Mouse (Mus musculus) heart, postnatal 25 days (tissue): ENCODE measurements around the gene Emc9. TPM values are rescaled to one million over a fixed set of nuclear protein-coding genes. Genes with fewer than 3 reads are reported as not detected.

Experiments
- DNase-seq: peaks from one replicate; pipeline ENCODE4 v3.0.0; 2022; ENCODE audit warnings: low spot score
- intact Hi-C: fragments of 180-260 bp; cut with DNase I; formaldehyde crosslinking; loops from one replicate; pipeline ENCODE4 v1.15.1; 2025
- total RNA-seq, 2 experiments: library from RNA; stranded (reverse); gene quantifications; 2 replicates each; pipeline ENCODE4 v1.2.3; 2021

Gene Emc9
- total RNA-seq, 2 experiments from 2014 or later = 56.0 to 58.1 TPM

- no peak for DNase-seq
- intact Hi-C loops = no loop called here
Observed at GRCm38 (mm10) chr14:55567496-55567895, 17.6 kb downstream of the Emc9 start.

GRCm38 (mm10) chr14:55565748-55566147 is 19.4 kb downstream of the Emc9 start:
- DNase-seq = no peak
- intact Hi-C loops = no loop called here

GRCm38 (mm10) chr14:55563249-55563648 is 21.9 kb downstream of the Emc9 start:
- DNase-seq = no peak
- intact Hi-C loops = loop anchor here (2.0 to 5.0 kb wide), 2 partner anchors 28 to 39 kb away; partner anchors contain the start of genes Irf9, Psme2 and Rnf31

- intact Hi-C loops = loop anchor here (2.0 to 5.0 kb wide), 2 partner anchors 29 to 40 kb away; partner anchors contain the start of genes Irf9, Psme2 and Rnf31
- no peak for DNase-seq
Observed at GRCm38 (mm10) chr14:55561860-55562259, 23.2 kb downstream of the Emc9 start.

- intact Hi-C loops = loop anchor here (5.0 kb wide), 1 partner anchor 42 kb away; the partner anchor contains the start of gene Irf9
- DNase-seq = peak; percentile 97
Observed at GRCm38 (mm10) chr14:55560202-55561073, 24.7 kb downstream of the Emc9 start, which contains the start of gene A730061H03Rik. Gene A730061H03Rik (minus strand): TSS chr14:55560406.

- peak; percentile 81 for DNase-seq
- intact Hi-C loops = loop anchor here (5.0 kb wide), 1 partner anchor 43 kb away; the partner anchor contains the start of gene Irf9
Observed at GRCm38 (mm10) chr14:55559799-55560201, 25.3 kb downstream of the Emc9 start, which contains the start of gene Dcaf11. Gene Dcaf11 (plus strand): TSS chr14:55560006.

- no peak for DNase-seq
- intact Hi-C loops = no loop called here
Observed at GRCm38 (mm10) chr14:55558740-55559448, 26.2 kb downstream of the Emc9 start.

GRCm38 (mm10) chr14:55557587-55557986 is 27.5 kb downstream of the Emc9 start:
- no peak for DNase-seq
- intact Hi-C loops = loop anchor here (1.0 to 2.0 kb wide), 2 partner anchors 17 to 60 kb away; partner anchors contain the start of gene Pck2

- DNase-seq = peak; percentile 52
- intact Hi-C loops = loop anchor here (1.0 to 2.0 kb wide), 2 partner anchors 16 to 60 kb away; partner anchors contain the start of gene Pck2
Observed at GRCm38 (mm10) chr14:55557003-55557402, 28.1 kb downstream of the Emc9 start.

GRCm38 (mm10) chr14:55555788-55556187 is 29.3 kb downstream of the Emc9 start:
- intact Hi-C loops = loop anchor here (2.0 kb wide), 1 partner anchor 15 kb away; the partner anchor contains the start of gene Pck2
- no peak for DNase-seq

- intact Hi-C loops = no loop called here
- DNase-seq = no peak
Observed at GRCm38 (mm10) chr14:55554635-55555034, 30.5 kb downstream of the Emc9 start.

GRCm38 (mm10) chr14:55551794-55552193 is 33.3 kb downstream of the Emc9 start:
- intact Hi-C loops = no loop called here

GRCm38 (mm10) chr14:55551347-55551746 is 33.8 kb downstream of the Emc9 start:
- intact Hi-C loops = no loop called here
- no peak for DNase-seq

More at GRCm38 (mm10) chr14:55551794-55552193, 33.3 kb downstream of the Emc9 start:
- DNase-seq = no peak

GRCm38 (mm10) chr14:55550191-55550590 is 34.9 kb downstream of the Emc9 start:
- DNase-seq = no peak
- intact Hi-C loops = no loop called here

GRCm38 (mm10) chr14:55544334-55544733 is 40.8 kb downstream of the Emc9 start:
- intact Hi-C loops = no loop called here
- no peak for DNase-seq

- no peak for DNase-seq
- intact Hi-C loops = no loop called here
Observed at GRCm38 (mm10) chr14:55542268-55542667, 42.8 kb downstream of the Emc9 start.

- intact Hi-C loops = loop anchor here (2.0 kb wide), 1 partner anchor 16 kb away; no protein-coding TSS in a partner anchor
- peak; percentile 66 for DNase-seq
Observed at GRCm38 (mm10) chr14:55540787-55541321, 44.2 kb downstream of the Emc9 start.

- DNase-seq = peak; percentile 91
- intact Hi-C loops = loop anchor here (2.0 kb wide), 1 partner anchor 17 kb away; no protein-coding TSS in a partner anchor
Observed at GRCm38 (mm10) chr14:55540067-55540786, 44.9 kb downstream of the Emc9 start, which contains the start of gene Pck2. Gene Pck2 (plus strand): TSS chr14:55540266.
